Mouse (Mus musculus) MEL (cell line): Measurements from ENCODE around the gene Mrpl44. TPM values are rescaled to one million over a fixed set of nuclear protein-coding genes. Genes with fewer than 3 reads are reported as not detected.

Experiments used
- DNase-seq: peaks from one replicate; pipeline ENCODE4 v3.0.0; 2011; ENCODE audit warnings: low read depth, low spot score
- H3K27ac ChIP-seq: 2 replicates; pipeline ENCODE4 v1.5.1; 2012; ENCODE audit warnings: low read depth, mild to moderate bottlenecking, control low read depth, low read length, moderate library complexity; ENCODE audit not compliant: control insufficient read depth
- H3K27me3 ChIP-seq, 2 experiments: fragments of 150-350 bp in 1 of 2; sonication (generic) in 1 of 2; 2 replicates each; pipeline ENCODE4 v1.6.1; 2012; ENCODE audit warnings: low read length in 2 of 2, mild to moderate bottlenecking in 2 of 2, improper control_type of control experiment in 1 of 2, moderate library complexity in 1 of 2; ENCODE audit not compliant: insufficient read depth in 2 of 2, control insufficient read depth in 1 of 2
- H3K36me3 ChIP-seq, 2 experiments: 2 replicates each; pipeline ENCODE4 v1.6.1; 2012 to 2014; ENCODE audit warnings: low read length in 2 of 2, improper control_type of control experiment in 1 of 2, inconsistent platforms in 1 of 2, mild to moderate bottlenecking in 1 of 2; ENCODE audit not compliant: insufficient read depth in 2 of 2, control insufficient read depth in 1 of 2
- H3K4me1 ChIP-seq, 2 experiments: fragments of 150-350 bp in 1 of 2; sonication (generic) in 1 of 2; 2 replicates each; pipeline ENCODE4 v1.6.1; 2012; ENCODE audit warnings: low read length in 2 of 2, improper control_type of control experiment in 1 of 2, mild to moderate bottlenecking in 1 of 2; ENCODE audit not compliant: insufficient read depth in 2 of 2, control insufficient read depth in 1 of 2
- H3K4me3 ChIP-seq, 2 experiments: fragments of 150-350 bp in 1 of 2; sonication (generic) in 1 of 2; 2 replicates each; pipeline ENCODE4 v1.5.1; 2012; ENCODE audit warnings: low read depth in 2 of 2, low read length in 2 of 2, mild to moderate bottlenecking in 2 of 2, moderate library complexity in 2 of 2, control low read depth in 1 of 2, improper control_type of control experiment in 1 of 2; ENCODE audit not compliant: control insufficient read depth in 1 of 2, insufficient read depth in 1 of 2
- H3K79me2 ChIP-seq: 2 replicates; pipeline ENCODE4 v1.6.1; 2012; ENCODE audit warnings: mild to moderate bottlenecking, low read length, moderate library complexity; ENCODE audit not compliant: control insufficient read depth, poor library complexity, insufficient read depth
- H3K9ac ChIP-seq: 2 replicates; pipeline ENCODE4 v1.6.1; 2012; ENCODE audit warnings: low read depth, mild to moderate bottlenecking, control low read depth, low read length, moderate library complexity; ENCODE audit not compliant: control insufficient read depth, poor library complexity, severe bottlenecking
- H3K9me3 ChIP-seq: fragments of 150-350 bp; sonication (generic); replicated peaks from 2 replicates; pipeline ENCODE4 v1.6.1; 2012; ENCODE audit warnings: mild to moderate bottlenecking, low read length, improper control_type of control experiment, moderate library complexity; ENCODE audit not compliant: insufficient read depth
- BHLHE40 ChIP-seq: IDR thresholded peaks from 2 replicates; pipeline ENCODE4 v1.6.1; 2012; ENCODE audit warnings: low read depth, mild to moderate bottlenecking, inconsistent platforms, low read length, improper control_type of control experiment, borderline replicate concordance
- CHD1 ChIP-seq: IDR thresholded peaks from 2 replicates; pipeline ENCODE4 v1.6.1; 2012; ENCODE audit warnings: low read depth, mild to moderate bottlenecking, inconsistent platforms, low read length, improper control_type of control experiment
- CHD2 ChIP-seq: IDR thresholded peaks from 2 replicates; pipeline ENCODE4 v1.6.1; 2011; ENCODE audit warnings: low read length, improper control_type of control experiment
- CTCF ChIP-seq, 3 experiments: IDR thresholded peaks in 2 of 3; conservative IDR thresholded peaks in 1 of 3; 2 replicates each; pipeline ENCODE4 v1.5.1; 2011 to 2012; ENCODE audit warnings: low read length in 3 of 3, low read depth in 2 of 3, mild to moderate bottlenecking in 2 of 3, improper control_type of control experiment in 1 of 3, inconsistent platforms in 1 of 3, mixed read lengths in 1 of 3, moderate library complexity in 1 of 3; ENCODE audit not compliant: control insufficient read depth in 1 of 3, insufficient read depth in 1 of 3, poor library complexity in 1 of 3, severe bottlenecking in 1 of 3
- E2F4 ChIP-seq: IDR thresholded peaks from 2 replicates; pipeline ENCODE4 v1.6.1; 2011; ENCODE audit warnings: low read depth, low read length, improper control_type of control experiment, borderline replicate concordance
- ELF1 ChIP-seq: IDR thresholded peaks from 2 replicates; pipeline ENCODE4 v1.6.1; 2014; ENCODE audit warnings: low read depth, mild to moderate bottlenecking, inconsistent platforms, low read length, improper control_type of control experiment, moderate library complexity
- EP300 ChIP-seq, 2 experiments: IDR thresholded peaks; 2 replicates each; pipeline ENCODE4 v1.6.1; 2011; ENCODE audit warnings: improper control_type of control experiment in 2 of 2, low read length in 2 of 2, low read depth in 1 of 2, mild to moderate bottlenecking in 1 of 2
- ETS1 ChIP-seq: IDR thresholded peaks from 2 replicates; pipeline ENCODE4 v1.6.1; 2012; ENCODE audit warnings: low read depth, mild to moderate bottlenecking, inconsistent platforms, low read length, improper control_type of control experiment, moderate library complexity
- GABPA ChIP-seq: IDR thresholded peaks from 2 replicates; pipeline ENCODE4 v1.6.1; 2012; ENCODE audit warnings: low read depth, mild to moderate bottlenecking, inconsistent platforms, low read length, improper control_type of control experiment, moderate library complexity
- GATA1 ChIP-seq: IDR thresholded peaks from 2 replicates; pipeline ENCODE4 v1.6.1; 2011; ENCODE audit warnings: low read depth, low read length, improper control_type of control experiment
- HCFC1 ChIP-seq: IDR thresholded peaks from 2 replicates; pipeline ENCODE4 v1.6.1; 2012; ENCODE audit warnings: low read depth, mild to moderate bottlenecking, inconsistent platforms, low read length, improper control_type of control experiment, moderate library complexity
- JUND ChIP-seq: IDR thresholded peaks from 2 replicates; pipeline ENCODE4 v1.6.1; 2011; ENCODE audit warnings: low read depth, mild to moderate bottlenecking, improper control_type of control experiment, low read length
- KAT2A ChIP-seq: conservative IDR thresholded peaks from 2 replicates; pipeline ENCODE4 v1.6.1; 2012; ENCODE audit warnings: low read depth, low read length, improper control_type of control experiment, inconsistent platforms
- MAFK ChIP-seq: IDR thresholded peaks from 2 replicates; pipeline ENCODE4 v1.6.1; 2011; ENCODE audit warnings: low read depth, mild to moderate bottlenecking, low read length, improper control_type of control experiment, borderline replicate concordance
- MAX ChIP-seq: IDR thresholded peaks from 2 replicates; pipeline ENCODE4 v1.6.1; 2011; ENCODE audit warnings: low read length, improper control_type of control experiment
- MAZ ChIP-seq: IDR thresholded peaks from 2 replicates; pipeline ENCODE4 v1.6.1; 2012; ENCODE audit warnings: low read depth, mild to moderate bottlenecking, inconsistent platforms, low read length, improper control_type of control experiment
- MEF2A ChIP-seq: IDR thresholded peaks from 2 replicates; pipeline ENCODE4 v1.6.1; 2014; ENCODE audit warnings: low read depth, mild to moderate bottlenecking, inconsistent platforms, low read length, improper control_type of control experiment; ENCODE audit not compliant: poor library complexity, insufficient replicate concordance, severe bottlenecking; ENCODE audit errors: extremely low read depth
- MXI1 ChIP-seq: IDR thresholded peaks from 2 replicates; pipeline ENCODE4 v1.6.1; 2011; ENCODE audit warnings: mild to moderate bottlenecking, low read depth, low read length, improper control_type of control experiment
- MYB ChIP-seq: IDR thresholded peaks from 2 replicates; pipeline ENCODE4 v1.6.1; 2011; ENCODE audit warnings: mild to moderate bottlenecking, low read depth, low read length, improper control_type of control experiment
- MYC ChIP-seq: IDR thresholded peaks from 2 replicates; pipeline ENCODE4 v1.6.1; 2011; ENCODE audit warnings: low read depth, mild to moderate bottlenecking, low read length, improper control_type of control experiment, moderate library complexity
- NELFE ChIP-seq: IDR thresholded peaks from 2 replicates; pipeline ENCODE4 v1.6.1; 2011; ENCODE audit warnings: low read depth, low read length, improper control_type of control experiment
- NRF1 ChIP-seq: IDR thresholded peaks from 2 replicates; pipeline ENCODE4 v1.6.1; 2014; ENCODE audit warnings: low read depth, mild to moderate bottlenecking, inconsistent platforms, low read length, improper control_type of control experiment, moderate library complexity; ENCODE audit not compliant: poor library complexity, insufficient read depth, severe bottlenecking
- POLR2A ChIP-seq, 2 experiments: IDR thresholded peaks; 2 replicates each; pipeline ENCODE4 v1.6.1; 2011 to 2012; ENCODE audit warnings: low read length in 2 of 2, mild to moderate bottlenecking in 2 of 2, control low read depth in 1 of 2, improper control_type of control experiment in 1 of 2, low read depth in 1 of 2, moderate library complexity in 1 of 2; ENCODE audit not compliant: control insufficient read depth in 1 of 2, insufficient read depth in 1 of 2, poor library complexity in 1 of 2
- POLR2AphosphoS2 ChIP-seq: IDR thresholded peaks from 2 replicates; pipeline ENCODE4 v1.6.1; 2011; ENCODE audit warnings: low read length, improper control_type of control experiment
- RAD21 ChIP-seq: IDR thresholded peaks from 2 replicates; pipeline ENCODE4 v1.6.1; 2011; ENCODE audit warnings: mild to moderate bottlenecking, low read depth, low read length, improper control_type of control experiment
- RCOR1 ChIP-seq: IDR thresholded peaks from 2 replicates; pipeline ENCODE4 v1.6.1; 2012; ENCODE audit warnings: low read depth, mild to moderate bottlenecking, inconsistent platforms, low read length, improper control_type of control experiment
- SMC3 ChIP-seq: IDR thresholded peaks from 2 replicates; pipeline ENCODE4 v1.6.1; 2011; ENCODE audit warnings: low read depth, low read length, improper control_type of control experiment
- TAL1 ChIP-seq: IDR thresholded peaks from 2 replicates; pipeline ENCODE4 v1.6.1; 2012; ENCODE audit warnings: mild to moderate bottlenecking, inconsistent platforms, low read length, moderate library complexity, mixed read lengths
- TBP ChIP-seq: IDR thresholded peaks from 2 replicates; pipeline ENCODE4 v1.8.0; 2011; ENCODE audit warnings: low read depth, low read length, improper control_type of control experiment
- TCF12 ChIP-seq: IDR thresholded peaks from 2 replicates; pipeline ENCODE4 v1.6.1; 2014; ENCODE audit warnings: low read depth, mild to moderate bottlenecking, inconsistent platforms, low read length, improper control_type of control experiment, moderate library complexity
- UBTF ChIP-seq: IDR thresholded peaks from 2 replicates; pipeline ENCODE4 v1.6.1; 2012; ENCODE audit warnings: low read depth, mild to moderate bottlenecking, inconsistent platforms, low read length, improper control_type of control experiment, moderate library complexity, borderline replicate concordance; ENCODE audit not compliant: insufficient read depth
- USF1 ChIP-seq: IDR thresholded peaks from 2 replicates; pipeline ENCODE4 v1.6.1; 2014; ENCODE audit warnings: low read depth, mild to moderate bottlenecking, inconsistent platforms, low read length, improper control_type of control experiment, moderate library complexity
- ZC3H11A ChIP-seq: IDR thresholded peaks from 2 replicates; pipeline ENCODE4 v1.6.1; 2012; ENCODE audit warnings: low read depth, mild to moderate bottlenecking, inconsistent platforms, low read length, improper control_type of control experiment
- ZKSCAN1 ChIP-seq: IDR thresholded peaks from 2 replicates; pipeline ENCODE4 v1.6.1; 2012; ENCODE audit warnings: low read depth, mild to moderate bottlenecking, inconsistent platforms, low read length, improper control_type of control experiment, moderate library complexity
- ZMIZ1 ChIP-seq: IDR thresholded peaks from 2 replicates; pipeline ENCODE4 v1.6.1; 2012; ENCODE audit warnings: low read depth, mild to moderate bottlenecking, inconsistent platforms, low read length, improper control_type of control experiment, moderate library complexity
- ZNF384 ChIP-seq: IDR thresholded peaks from 2 replicates; pipeline ENCODE4 v1.6.1; 2012; ENCODE audit warnings: low read depth, mild to moderate bottlenecking, inconsistent platforms, low read length, improper control_type of control experiment
- polyA plus RNA-seq, 2 experiments: library from polyadenylated mRNA; stranded (reverse) in 1 of 2; unstranded in 1 of 2; fragments of >175 nt in 1 of 2; fragments of >200 nt in 1 of 2; gene quantifications; 2 replicates each; pipeline versions ENCODE4 v1.2.1 to v1.2.4; 2012; ENCODE audit warnings: low replicate concordance in 2 of 2, low read depth in 1 of 2; ENCODE audit not compliant: insufficient read length in 2 of 2, insufficient read depth in 1 of 2, missing spikeins in 1 of 2
- total RNA-seq: library from RNA; depleted of rRNA; stranded (reverse); fragments of 300-350 nt; gene quantifications from 2 replicates; pipeline ENCODE4 v1.2.3, GENCODE M21; 2012

Mrpl44 gene
- total and polyA plus RNA-seq, 3 experiments = 52.6 to 63.2 TPM; not detected in 1

- Histone ChIP-seq H3K4me1 (peaks cover 5 to 14% of the 10 kb centered on the region in 2 experiments), H3K9ac (peak overlapping the region; percentile 98), H3K27me3 (no peaks in the 10 kb centered on the region), H3K79me2 (peaks cover 12% of the 10 kb centered on the region), H3K4me3 (peak overlapping the region; percentile 80 to 99), H3K9me3 (no peaks in the 10 kb centered on the region), H3K27ac (peak overlapping the region; percentile 41; the same call in 1 of the 2 replicates), H3K36me3 (peaks cover 0 to 17% of the 10 kb centered on the region in 2 experiments; a peak in 2 of 4 replicates)
- DNase-seq = peak; percentile 93
- TF ChIP-seq ETS1 (peak; percentile 86), HCFC1 (peak; percentile 81), ZNF384 (no peak), TAL1 (no peak), JUND (no peak), MAFK (no peak), MXI1 (peak; percentile 100), MYB (no peak), POLR2A (IDR thresholded peaks at IDR 0.05; ENCODE audit: control insufficient read depth in 1 of 2, insufficient read depth in 1 of 2, low read depth in 1 of 2, low read length in 2 of 2, poor library complexity in 1 of 2) (peak; percentile 59 to 67; a peak in 3 of 4 replicates), MAZ (no peak), NRF1 (no peak), TBP (peak; percentile 4; the same call in 1 of the 2 replicates), GABPA (no peak; the same call in 1 of the 2 replicates), CHD1 (no peak), TCF12 (0 out of 2 replicates have a peak, but pooled peaks have one; percentile 38), ZKSCAN1 (no peak), RCOR1 (no peak), SMC3 (no peak), POLR2AphosphoS2 (no peak), CHD2 (no peak; the same call in 1 of the 2 replicates), BHLHE40 (no peak), MYC (peak; percentile 89), ELF1 (peak; percentile 72), EP300 (IDR thresholded peaks at IDR 0.05; ENCODE audit: low read depth in 1 of 2, low read length in 2 of 2) (no peak), ZMIZ1 (no peak), CTCF (IDR thresholded peaks at IDR 0.05 in 2 of 3, conservative IDR thresholded peaks at IDR 0.05 in 1 of 3; ENCODE audit: control insufficient read depth in 1 of 3, insufficient read depth in 1 of 3, low read depth in 2 of 3, low read length in 3 of 3, poor library complexity in 1 of 3, severe bottlenecking in 1 of 3) (no peak), RAD21 (no peak), KAT2A (no peak), MEF2A (no peak), GATA1 (no peak), ZC3H11A (no peak), MAX (peak; percentile 97), NELFE (0 out of 2 replicates have a peak, but pooled peaks have one; percentile 41), UBTF (no peak), E2F4 (no peak), USF1 (peak; percentile 95)
These were observed 14.5 kb upstream of the Mrpl44 start for GRCm38 (mm10) chr1:79761106-79761916.
